Mouse (Mus musculus): ENCODE data around the gene Adcy2. TPM values are rescaled to one million over a fixed set of nuclear protein-coding genes. Genes with fewer than 3 reads are reported as not detected.

Gene Adcy2
- polyA plus RNA-seq, 1 experiment = 2.7 TPM

GRCm38 (mm10) chr13:68961580-68961979 lies 37.8 kb downstream of the Adcy2 start:
- no peak overlapping the region for H3K27ac ChIP-seq (ENCODE audit: control insufficient read depth, insufficient read depth, low read depth, low read length)
- H3K4me3 ChIP-seq (ENCODE audit: control insufficient read depth, low read depth, low read length) = no peak overlapping the region
- H3K27me3 ChIP-seq (ENCODE audit: control insufficient read depth, insufficient read depth, low read length) = no peaks in the 10 kb centered on the region
- TF ChIP-seq POLR2A (IDR thresholded peaks at IDR 0.05; ENCODE audit: control insufficient read depth, low read depth, low read length) (no peak), CTCF (IDR thresholded peaks at IDR 0.05; ENCODE audit: control insufficient read depth, insufficient read depth, insufficient replicate concordance, low read depth, low read length) (no peak)
- no peaks in the 10 kb centered on the region for H3K36me3 ChIP-seq (ENCODE audit: control insufficient read depth, insufficient read depth, low read length)
- no peaks in the 10 kb centered on the region for H3K4me1 ChIP-seq (ENCODE audit: control insufficient read depth, insufficient read depth, low read length)

GRCm38 (mm10) chr13:68960513-68960912 lies 38.8 kb downstream of the Adcy2 start:
- Histone ChIP-seq H3K4me3 (ENCODE audit: control insufficient read depth, low read depth, low read length) (no peak overlapping the region), H3K4me1 (ENCODE audit: control insufficient read depth, insufficient read depth, low read length) (no peaks in the 10 kb centered on the region), H3K27ac (ENCODE audit: control insufficient read depth, insufficient read depth, low read depth, low read length) (no peak overlapping the region), H3K27me3 (ENCODE audit: control insufficient read depth, insufficient read depth, low read length) (no peaks in the 10 kb centered on the region), H3K36me3 (ENCODE audit: control insufficient read depth, insufficient read depth, low read length) (no peaks in the 10 kb centered on the region)
- TF ChIP-seq CTCF (IDR thresholded peaks at IDR 0.05; ENCODE audit: control insufficient read depth, insufficient read depth, insufficient replicate concordance, low read depth, low read length) (no peak), POLR2A (IDR thresholded peaks at IDR 0.05; ENCODE audit: control insufficient read depth, low read depth, low read length) (no peak)

GRCm38 (mm10) chr13:68959406-68959805 lies 39.9 kb downstream of the Adcy2 start:
- no peak overlapping the region for H3K4me3 ChIP-seq (ENCODE audit: control insufficient read depth, low read depth, low read length)
- H3K27ac ChIP-seq (ENCODE audit: control insufficient read depth, insufficient read depth, low read depth, low read length) = no peak overlapping the region
- TF ChIP-seq POLR2A (IDR thresholded peaks at IDR 0.05; ENCODE audit: control insufficient read depth, low read depth, low read length) (no peak), CTCF (IDR thresholded peaks at IDR 0.05; ENCODE audit: control insufficient read depth, insufficient read depth, insufficient replicate concordance, low read depth, low read length) (no peak)
- no peaks in the 10 kb centered on the region for H3K36me3 ChIP-seq (ENCODE audit: control insufficient read depth, insufficient read depth, low read length)
- no peaks in the 10 kb centered on the region for H3K4me1 ChIP-seq (ENCODE audit: control insufficient read depth, insufficient read depth, low read length)
- no peaks in the 10 kb centered on the region for H3K27me3 ChIP-seq (ENCODE audit: control insufficient read depth, insufficient read depth, low read length)

GRCm38 (mm10) chr13:68942735-68943134 lies 56.6 kb downstream of the Adcy2 start:
- no peak for TF ChIP-seq CTCF (IDR thresholded peaks at IDR 0.05; ENCODE audit: control insufficient read depth, insufficient read depth, insufficient replicate concordance, low read depth, low read length)
- TF ChIP-seq POLR2A (IDR thresholded peaks at IDR 0.05; ENCODE audit: control insufficient read depth, low read depth, low read length) = no peak
- H3K27ac ChIP-seq (ENCODE audit: control insufficient read depth, insufficient read depth, low read depth, low read length) = no peak overlapping the region
- H3K4me1 ChIP-seq (ENCODE audit: control insufficient read depth, insufficient read depth, low read length) = no peaks in the 10 kb centered on the region
- no peaks in the 10 kb centered on the region for H3K27me3 ChIP-seq (ENCODE audit: control insufficient read depth, insufficient read depth, low read length)
- H3K4me3 ChIP-seq (ENCODE audit: control insufficient read depth, low read depth, low read length) = no peak overlapping the region
- H3K36me3 ChIP-seq (ENCODE audit: control insufficient read depth, insufficient read depth, low read length) = no peaks in the 10 kb centered on the region

GRCm38 (mm10) chr13:68941429-68941828 lies 57.9 kb downstream of the Adcy2 start:
- H3K27ac ChIP-seq (ENCODE audit: control insufficient read depth, insufficient read depth, low read depth, low read length) = no peak overlapping the region
- no peak overlapping the region for H3K4me3 ChIP-seq (ENCODE audit: control insufficient read depth, low read depth, low read length)
- no peaks in the 10 kb centered on the region for H3K4me1 ChIP-seq (ENCODE audit: control insufficient read depth, insufficient read depth, low read length)
- H3K27me3 ChIP-seq (ENCODE audit: control insufficient read depth, insufficient read depth, low read length) = no peaks in the 10 kb centered on the region
- H3K36me3 ChIP-seq (ENCODE audit: control insufficient read depth, insufficient read depth, low read length) = no peaks in the 10 kb centered on the region
- no peak for TF ChIP-seq POLR2A (IDR thresholded peaks at IDR 0.05; ENCODE audit: control insufficient read depth, low read depth, low read length)
- TF ChIP-seq CTCF (IDR thresholded peaks at IDR 0.05; ENCODE audit: control insufficient read depth, insufficient read depth, insufficient replicate concordance, low read depth, low read length) = no peak

GRCm38 (mm10) chr13:68932283-68932647 lies 67.1 kb downstream of the Adcy2 start:
- Histone ChIP-seq H3K4me1 (ENCODE audit: control insufficient read depth, insufficient read depth, low read length) (no peaks in the 10 kb centered on the region; the same call in 1 of the 2 replicates), H3K27me3 (ENCODE audit: control insufficient read depth, insufficient read depth, low read length) (no peaks in the 10 kb centered on the region), H3K27ac (ENCODE audit: control insufficient read depth, insufficient read depth, low read depth, low read length) (no peak overlapping the region), H3K4me3 (ENCODE audit: control insufficient read depth, low read depth, low read length) (no peak overlapping the region), H3K36me3 (ENCODE audit: control insufficient read depth, insufficient read depth, low read length) (no peaks in the 10 kb centered on the region)
- TF ChIP-seq CTCF (IDR thresholded peaks at IDR 0.05; ENCODE audit: control insufficient read depth, insufficient read depth, insufficient replicate concordance, low read depth, low read length) (no peak), POLR2A (IDR thresholded peaks at IDR 0.05; ENCODE audit: control insufficient read depth, low read depth, low read length) (no peak)

- Histone ChIP-seq H3K36me3 (ENCODE audit: control insufficient read depth, insufficient read depth, low read length) (no peaks in the 10 kb centered on the region), H3K27me3 (ENCODE audit: control insufficient read depth, insufficient read depth, low read length) (no peaks in the 10 kb centered on the region), H3K4me3 (ENCODE audit: control insufficient read depth, low read depth, low read length) (no peak overlapping the region), H3K27ac (ENCODE audit: control insufficient read depth, insufficient read depth, low read depth, low read length) (no peak overlapping the region), H3K4me1 (ENCODE audit: control insufficient read depth, insufficient read depth, low read length) (no peaks in the 10 kb centered on the region; the same call in 1 of the 2 replicates)
- TF ChIP-seq POLR2A (IDR thresholded peaks at IDR 0.05; ENCODE audit: control insufficient read depth, low read depth, low read length) (no peak), CTCF (IDR thresholded peaks at IDR 0.05; ENCODE audit: control insufficient read depth, insufficient read depth, insufficient replicate concordance, low read depth, low read length) (no peak)
These were observed 67.6 kb downstream of the Adcy2 start for GRCm38 (mm10) chr13:68931602-68932282.
